Mouse (Mus musculus): Measurements from ENCODE around the gene Zfhx3. TPM values are rescaled to one million over a fixed set of nuclear protein-coding genes. Genes with fewer than 3 reads are reported as not detected.

Zfhx3 gene
- total RNA-seq, 1 experiment from 2014 or later: 2.1 TPM

DNA sequence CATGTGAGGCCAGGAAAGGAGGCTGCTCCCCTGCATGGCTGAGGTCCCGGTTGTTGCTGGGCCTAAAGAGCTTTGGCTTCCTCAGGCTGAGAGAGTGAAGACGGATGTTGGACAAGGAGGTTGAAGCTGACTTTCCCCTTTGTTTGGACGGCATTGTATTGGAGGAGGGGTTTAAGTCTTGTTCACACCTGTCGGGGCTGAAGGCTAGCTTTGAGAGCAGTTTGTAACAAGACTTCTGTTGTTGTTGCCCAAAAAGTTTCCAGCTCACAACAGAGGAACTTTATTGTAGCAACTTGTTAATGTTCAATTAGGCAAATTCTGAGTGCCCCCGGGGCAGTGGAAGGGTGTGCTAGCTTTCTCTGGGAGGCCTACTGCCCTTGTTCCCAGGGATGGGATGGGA is 790.9 kb downstream of the Zfhx3 start:
- ATAC-seq (replicated peaks in 1 of 2; ENCODE audit: insufficient read depth in 1 of 2, low FRiP score in 2 of 2, low TSS enrichment in 1 of 2, low read depth in 1 of 2, poor library complexity in 2 of 2, severe bottlenecking in 2 of 2): no peak

DNA sequence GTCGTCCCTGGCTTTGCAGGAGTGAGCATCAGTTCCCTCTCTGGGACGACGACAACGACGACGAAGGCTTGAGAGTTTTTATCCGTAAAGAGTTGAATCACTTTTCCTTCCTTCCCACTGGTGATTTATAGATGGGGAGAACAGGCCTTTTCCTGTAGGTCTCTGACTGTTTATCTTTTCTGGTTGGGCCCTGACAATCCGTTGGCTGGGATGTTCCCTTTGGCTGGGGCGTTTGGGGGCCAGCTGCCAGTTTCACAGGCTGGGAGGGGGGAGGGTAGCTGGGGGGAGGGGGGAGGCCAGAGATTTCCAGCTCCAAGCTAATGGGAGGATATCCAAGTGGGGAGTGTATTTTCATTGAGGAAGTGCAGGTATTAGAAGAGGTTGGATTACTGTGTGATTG is 794.0 kb downstream of the Zfhx3 start:
- ATAC-seq (replicated peaks in 1 of 2; ENCODE audit: insufficient read depth in 1 of 2, low FRiP score in 2 of 2, low TSS enrichment in 1 of 2, low read depth in 1 of 2, poor library complexity in 2 of 2, severe bottlenecking in 2 of 2): no peak

DNA sequence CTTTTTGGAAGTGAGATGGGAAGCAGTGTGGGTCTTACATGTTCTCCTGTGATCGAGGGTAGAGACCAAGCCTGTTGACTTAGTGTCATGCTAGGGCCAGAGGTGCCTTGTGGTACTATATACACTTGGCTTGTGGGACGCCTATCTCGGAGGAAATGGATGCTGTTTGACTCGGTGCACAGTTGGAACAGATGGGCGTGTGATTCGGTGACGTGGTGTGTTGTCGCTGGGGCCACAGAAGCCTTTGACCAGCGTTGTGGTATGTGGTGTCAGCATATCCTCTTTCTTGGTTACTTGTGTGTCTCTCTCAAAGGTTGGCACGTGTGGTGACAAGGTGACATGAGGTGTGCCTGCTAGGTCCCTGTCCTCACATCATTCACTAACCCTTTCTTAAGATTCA is 795.7 kb downstream of the Zfhx3 start:
- ATAC-seq (replicated peaks in 1 of 2; ENCODE audit: insufficient read depth in 1 of 2, low FRiP score in 2 of 2, low TSS enrichment in 1 of 2, low read depth in 1 of 2, poor library complexity in 2 of 2, severe bottlenecking in 2 of 2): peak; percentile 62 to 68

GRCm38 (mm10) chr8:108739517-108739916 is 797.1 kb downstream of the Zfhx3 start:
- no peak for ATAC-seq (replicated peaks in 1 of 2; ENCODE audit: insufficient read depth in 1 of 2, low FRiP score in 2 of 2, low TSS enrichment in 1 of 2, low read depth in 1 of 2, poor library complexity in 2 of 2, severe bottlenecking in 2 of 2)

GRCm38 (mm10) chr8:108740443-108740842 is 798.0 kb downstream of the Zfhx3 start:
- no peak for ATAC-seq (replicated peaks in 1 of 2; ENCODE audit: insufficient read depth in 1 of 2, low FRiP score in 2 of 2, low TSS enrichment in 1 of 2, low read depth in 1 of 2, poor library complexity in 2 of 2, severe bottlenecking in 2 of 2)

DNA sequence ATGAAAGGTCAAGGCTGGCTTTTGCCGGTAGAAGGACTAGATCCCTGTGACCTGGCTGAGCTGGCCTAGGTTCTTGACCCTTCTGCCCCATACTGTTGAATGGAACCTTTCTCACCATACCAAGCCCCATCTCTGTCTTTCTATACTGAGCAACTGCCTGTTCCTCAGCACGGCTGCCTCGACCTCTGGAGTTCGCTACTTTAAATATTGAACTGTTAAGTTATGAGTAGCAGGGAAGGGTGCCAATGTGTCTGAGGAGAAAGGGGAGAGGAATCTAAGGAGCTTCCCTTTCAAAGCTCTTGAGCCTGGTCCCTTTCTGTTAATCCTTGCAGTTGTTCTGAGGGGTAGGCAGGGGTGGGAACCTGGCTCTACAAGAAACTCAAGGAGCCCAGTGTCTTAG is 799.2 kb downstream of the Zfhx3 start:
- no peak for ATAC-seq (replicated peaks in 1 of 2; ENCODE audit: insufficient read depth in 1 of 2, low FRiP score in 2 of 2, low TSS enrichment in 1 of 2, low read depth in 1 of 2, poor library complexity in 2 of 2, severe bottlenecking in 2 of 2)

- no peak for ATAC-seq (replicated peaks in 1 of 2; ENCODE audit: insufficient read depth in 1 of 2, low FRiP score in 2 of 2, low TSS enrichment in 1 of 2, low read depth in 1 of 2, poor library complexity in 2 of 2, severe bottlenecking in 2 of 2)
Observed at GRCm38 (mm10) chr8:108742465-108742864, 800.0 kb downstream of the Zfhx3 start.

DNA sequence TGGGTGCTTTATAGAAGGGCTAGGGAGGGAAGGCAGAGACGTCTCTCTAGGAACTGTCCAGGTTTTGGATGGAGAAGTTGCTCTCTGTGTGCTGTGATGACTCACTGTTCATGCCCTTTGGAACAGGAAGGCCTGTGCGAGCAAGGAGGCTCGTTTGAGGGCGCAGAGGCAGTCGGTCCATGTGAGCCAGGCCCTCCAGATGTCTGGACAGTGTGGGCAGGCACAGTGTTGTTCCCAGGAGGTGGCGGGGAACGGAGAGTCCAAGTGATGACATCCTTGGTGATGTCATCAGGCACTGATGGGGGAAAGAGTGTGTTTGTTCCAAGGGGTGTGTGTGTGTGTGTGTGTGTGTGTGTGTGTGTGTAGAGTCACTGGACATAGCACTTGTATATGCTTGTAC is 800.8 kb downstream of the Zfhx3 start:
- ATAC-seq (replicated peaks in 1 of 2; ENCODE audit: insufficient read depth in 1 of 2, low FRiP score in 2 of 2, low TSS enrichment in 1 of 2, low read depth in 1 of 2, poor library complexity in 2 of 2, severe bottlenecking in 2 of 2): peak; percentile 22 to 44; a peak in 3 of 4 replicates

DNA sequence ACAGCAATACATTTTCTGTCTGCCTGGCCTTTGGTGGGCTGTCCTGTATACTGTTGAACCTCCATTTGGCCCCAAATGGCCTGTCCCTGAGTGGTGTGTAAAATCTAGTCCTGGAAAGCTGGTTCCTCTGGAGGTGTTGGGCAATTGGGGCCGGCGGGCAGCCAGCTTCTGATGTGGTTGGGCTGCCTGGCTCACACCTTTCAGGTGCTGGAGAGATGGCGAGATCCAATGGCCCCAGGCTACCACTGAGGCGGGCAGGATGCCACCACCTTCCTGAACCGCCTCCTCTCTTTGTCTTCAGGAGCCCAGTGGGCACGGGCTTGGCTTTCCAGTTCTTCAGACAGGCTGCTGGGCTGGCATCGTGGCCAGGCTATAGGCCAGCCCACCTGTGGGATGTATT is 803.1 kb downstream of the Zfhx3 start:
- no peak for ATAC-seq (replicated peaks in 1 of 2; ENCODE audit: insufficient read depth in 1 of 2, low FRiP score in 2 of 2, low TSS enrichment in 1 of 2, low read depth in 1 of 2, poor library complexity in 2 of 2, severe bottlenecking in 2 of 2)

DNA sequence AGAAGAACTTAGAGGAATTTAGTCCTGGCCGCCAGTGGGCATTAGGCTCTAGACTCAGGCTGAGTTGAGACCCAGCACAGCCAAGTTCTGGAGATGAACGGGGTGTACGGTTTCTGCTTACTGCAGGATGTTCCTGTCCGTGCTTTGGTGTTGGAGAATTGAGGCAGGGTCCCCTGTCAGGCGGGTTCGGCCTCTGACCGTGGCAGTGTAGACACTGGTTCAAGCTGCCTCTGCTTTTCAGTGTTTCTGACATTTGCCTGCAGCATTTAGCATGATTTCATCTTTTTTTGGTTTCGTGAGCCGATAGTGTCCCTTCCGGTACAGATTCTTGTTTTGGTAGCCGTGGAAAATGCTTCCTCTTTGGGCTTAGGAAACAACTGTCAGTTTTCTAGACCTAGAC is 805.7 kb downstream of the Zfhx3 start:
- no peak for ATAC-seq (replicated peaks in 1 of 2; ENCODE audit: insufficient read depth in 1 of 2, low FRiP score in 2 of 2, low TSS enrichment in 1 of 2, low read depth in 1 of 2, poor library complexity in 2 of 2, severe bottlenecking in 2 of 2)

- peak; percentile 96 to 97 for ATAC-seq (replicated peaks in 1 of 2; ENCODE audit: insufficient read depth in 1 of 2, low FRiP score in 2 of 2, low TSS enrichment in 1 of 2, low read depth in 1 of 2, poor library complexity in 2 of 2, severe bottlenecking in 2 of 2)
Observed at GRCm38 (mm10) chr8:108748851-108749376, 806.5 kb downstream of the Zfhx3 start.

DNA sequence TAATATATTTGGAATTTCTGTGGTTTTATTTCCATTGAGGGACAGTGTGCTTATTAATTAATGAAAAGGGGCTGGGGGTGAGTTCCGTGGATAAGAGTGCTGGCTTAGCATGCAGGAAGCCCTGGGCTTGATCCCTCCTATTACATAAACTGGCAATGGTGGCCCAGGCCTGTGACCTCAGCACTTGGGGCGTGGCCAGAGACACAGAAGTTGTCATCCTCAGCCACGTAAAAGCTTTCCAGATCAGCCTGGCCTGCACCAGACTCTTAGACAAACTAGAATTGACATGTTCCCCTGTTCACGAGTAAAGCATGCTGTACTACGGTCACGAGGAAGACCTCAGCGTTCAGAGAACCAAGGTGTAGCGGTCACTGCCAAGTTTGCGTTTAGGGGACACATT is 808.4 kb downstream of the Zfhx3 start:
- no peak for ATAC-seq (replicated peaks in 1 of 2; ENCODE audit: insufficient read depth in 1 of 2, low FRiP score in 2 of 2, low TSS enrichment in 1 of 2, low read depth in 1 of 2, poor library complexity in 2 of 2, severe bottlenecking in 2 of 2)

DNA sequence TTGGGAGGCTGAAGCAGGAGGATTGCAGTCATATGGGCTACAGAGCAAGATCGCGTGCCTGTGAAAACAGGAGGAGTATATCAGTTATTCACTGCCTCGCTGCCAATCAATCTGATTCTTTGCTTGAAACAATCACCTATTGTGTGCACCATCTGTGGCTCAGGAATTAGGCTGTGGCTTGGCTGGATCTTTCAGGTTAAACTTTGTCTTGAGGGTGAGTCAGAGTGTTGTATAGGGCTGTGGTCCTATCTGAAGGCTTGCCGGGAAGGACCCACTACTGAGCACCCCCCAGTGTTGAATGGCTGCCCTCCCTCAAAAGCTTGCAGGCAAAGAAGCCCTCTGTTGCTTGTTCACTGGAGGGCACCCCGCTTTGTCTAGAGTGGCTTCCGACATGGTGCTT is 812.1 kb downstream of the Zfhx3 start:
- no peak for ATAC-seq (replicated peaks in 1 of 2; ENCODE audit: insufficient read depth in 1 of 2, low FRiP score in 2 of 2, low TSS enrichment in 1 of 2, low read depth in 1 of 2, poor library complexity in 2 of 2, severe bottlenecking in 2 of 2)

DNA sequence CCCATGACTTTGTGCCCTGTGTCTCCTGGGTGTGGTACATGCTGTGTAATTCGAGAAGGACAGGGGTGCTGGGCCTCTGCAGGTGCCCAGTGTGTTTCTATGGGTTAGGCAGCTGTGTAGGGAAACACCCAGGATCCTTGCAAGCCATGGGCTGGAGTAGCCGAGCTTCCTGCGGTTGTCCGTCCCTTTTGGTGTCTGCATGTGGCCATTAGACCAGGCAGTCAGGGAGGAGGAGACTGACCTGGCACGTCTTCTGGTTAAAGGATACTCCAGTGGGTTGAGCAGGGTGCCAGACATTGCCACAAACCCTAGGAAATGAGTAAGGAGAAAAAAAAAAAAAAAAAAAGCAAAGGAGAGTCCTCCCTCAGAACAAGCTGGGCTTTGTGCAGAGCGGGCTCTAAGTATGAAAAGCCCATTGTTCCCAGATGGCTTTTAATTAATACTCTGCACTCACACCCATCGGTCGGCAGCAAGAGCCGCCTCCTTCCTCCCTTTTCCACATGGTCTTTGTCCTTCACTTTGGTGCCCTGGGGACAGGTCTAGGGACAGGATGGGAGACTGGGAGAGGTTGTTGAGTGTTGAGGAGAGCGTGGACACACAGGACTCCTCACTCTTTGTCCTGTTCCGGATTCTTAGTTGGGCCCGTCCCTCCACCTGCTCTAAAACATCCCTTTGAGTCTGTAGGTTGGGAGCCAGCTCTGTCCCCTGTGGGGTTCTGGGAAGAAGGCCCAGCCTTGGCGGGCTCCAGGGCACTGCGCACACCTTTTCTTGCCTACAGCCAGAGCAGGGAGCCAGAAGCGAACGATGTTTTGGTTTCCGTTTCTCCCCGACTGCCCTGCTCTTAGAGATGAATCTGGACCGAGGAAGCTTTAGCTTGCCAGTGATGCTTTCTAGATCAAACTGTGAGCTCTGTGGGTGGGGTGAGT is 813.2 kb downstream of the Zfhx3 start:
- ATAC-seq (replicated peaks in 1 of 2; ENCODE audit: insufficient read depth in 1 of 2, low FRiP score in 2 of 2, low TSS enrichment in 1 of 2, low read depth in 1 of 2, poor library complexity in 2 of 2, severe bottlenecking in 2 of 2): no peak

- peak; percentile 65 to 78; a peak in 3 of 4 replicates for ATAC-seq (replicated peaks in 1 of 2; ENCODE audit: insufficient read depth in 1 of 2, low FRiP score in 2 of 2, low TSS enrichment in 1 of 2, low read depth in 1 of 2, poor library complexity in 2 of 2, severe bottlenecking in 2 of 2)
Observed at GRCm38 (mm10) chr8:108759511-108760330, 817.3 kb downstream of the Zfhx3 start.

DNA sequence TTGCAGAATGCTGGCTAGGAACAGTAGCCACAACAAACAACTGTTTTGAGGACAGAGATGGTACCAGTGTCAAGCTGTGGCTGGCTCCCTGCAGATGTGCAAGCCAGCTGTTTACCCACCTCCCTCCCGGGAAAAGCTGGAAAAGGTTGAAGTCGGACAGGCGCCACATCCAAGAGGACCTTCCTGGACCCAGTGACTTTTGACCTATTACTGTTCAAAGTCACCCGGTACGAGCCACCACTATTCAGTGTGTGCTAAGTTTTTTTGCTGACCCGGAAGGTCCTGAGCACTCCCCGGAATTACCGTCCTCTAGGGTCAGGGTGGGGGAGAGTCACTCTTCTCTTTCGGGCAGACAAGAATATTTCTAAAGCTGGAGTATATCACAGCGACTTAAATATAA is 818.3 kb downstream of the Zfhx3 start:
- no peak for ATAC-seq (replicated peaks in 1 of 2; ENCODE audit: insufficient read depth in 1 of 2, low FRiP score in 2 of 2, low TSS enrichment in 1 of 2, low read depth in 1 of 2, poor library complexity in 2 of 2, severe bottlenecking in 2 of 2)

DNA sequence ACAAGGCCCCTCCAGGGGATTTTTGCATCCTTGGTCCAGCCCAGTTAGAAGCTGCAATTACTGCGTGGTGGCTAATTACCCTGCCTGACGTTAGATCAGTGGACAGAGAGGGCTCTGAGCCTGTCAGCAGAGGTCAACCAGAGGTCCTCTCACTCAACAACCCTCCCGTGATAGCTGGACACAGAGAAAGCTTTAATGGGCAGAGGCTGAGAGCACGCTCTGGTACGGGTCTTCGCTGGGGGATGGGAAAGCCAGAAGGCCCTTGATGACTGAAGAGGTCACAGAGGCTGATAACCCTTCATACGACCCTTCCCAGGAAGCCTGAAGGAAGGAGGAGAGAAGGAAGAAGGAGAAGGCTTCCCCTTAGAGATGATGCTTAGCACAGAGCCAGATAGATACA is 820.1 kb downstream of the Zfhx3 start:
- ATAC-seq (replicated peaks in 1 of 2; ENCODE audit: insufficient read depth in 1 of 2, low FRiP score in 2 of 2, low TSS enrichment in 1 of 2, low read depth in 1 of 2, poor library complexity in 2 of 2, severe bottlenecking in 2 of 2): no peak
